ENCODE assay signal across 8 mouse cellular contexts in genomic region chr1:63272741-63273338, GRCm38 (mm10). TPM values are rescaled to one million over a fixed set of nuclear protein-coding genes. Genes with fewer than 3 reads are reported as not detected.
DNase-seq lines count a peak whose midpoint lies in the region; ATAC-seq and TF ChIP-seq lines count a peak whose summit lies in the region.

Zdbf2 (plus strand) TSS chr1:63273265.

- peak within 1 kb of the TSS; percentile 87 for H3K9ac ChIP-seq in forebrain, embryonic 11.5 days (ENCODE audit: low read length)
- H3K9ac ChIP-seq in midbrain, postnatal 0 days (replicated peaks; ENCODE audit: low read length, poor library complexity, severe bottlenecking) = peak within 1 kb of the TSS; percentile 57

- no peak for TF ChIP-seq POLR2A in bone marrow macrophage, adult 2 months (IDR thresholded peaks at IDR 0.05; ENCODE audit: borderline replicate concordance, low read depth, low read length)

- peaks cover 59% of the 10 kb centered on the region for H3K27me3 ChIP-seq in forebrain, embryonic 11.5 days (ENCODE audit: control insufficient read depth, insufficient read depth, low read length)
- H3K27me3 ChIP-seq in midbrain, postnatal 0 days (ENCODE audit: insufficient read depth, low read length) = peaks cover 22% of the 10 kb centered on the region

- H3K4me3 ChIP-seq in bone marrow macrophage, adult 2 months (ENCODE audit: insufficient read depth, low read length) = peak within 1 kb of the TSS; percentile 8; the same call in 1 of the 2 replicates
- peak within 1 kb of the TSS; percentile 63 for H3K4me3 ChIP-seq in forebrain, embryonic 11.5 days (ENCODE audit: low read depth, low read length)
- H3K4me3 ChIP-seq in midbrain, postnatal 0 days (ENCODE audit: low read depth, low read length) = peak within 1 kb of the TSS; percentile 51

- WGBS in forebrain, embryonic 11.5 days = under 1% methylated on average over 48 of the region's 49 CpGs
- WGBS in midbrain, postnatal 0 days = 1% methylated on average over 47 of the region's 49 CpGs

- no peaks in the 10 kb centered on the region for H3K4me1 ChIP-seq in bone marrow macrophage, adult 2 months (ENCODE audit: control insufficient read depth, insufficient read depth, low read length)
- H3K4me1 ChIP-seq in forebrain, embryonic 11.5 days (replicated peaks; ENCODE audit: control insufficient read depth, insufficient read depth, low read length) = peaks cover 5% of the 10 kb centered on the region; the same call in 1 of the 2 replicates
- H3K4me1 ChIP-seq in midbrain, postnatal 0 days (ENCODE audit: insufficient read depth, low read length) = no peaks in the 10 kb centered on the region

- H3K9me3 ChIP-seq in forebrain, embryonic 11.5 days (ENCODE audit: control insufficient read depth, low read length) = no peaks in the 10 kb centered on the region
- no peaks in the 10 kb centered on the region for H3K9me3 ChIP-seq in midbrain, postnatal 0 days (ENCODE audit: low read length)

- peak; percentile 96 for ATAC-seq in forebrain, embryonic 11.5 days (replicated peaks; ENCODE audit: low FRiP score)
- peak; percentile 87 for ATAC-seq in midbrain, postnatal 0 days (ENCODE audit: low FRiP score)

- peak within 1 kb of the TSS; percentile 55 for H3K4me2 ChIP-seq in forebrain, embryonic 11.5 days (ENCODE audit: low read depth, low read length, severe bottlenecking)
- H3K4me2 ChIP-seq in midbrain, postnatal 0 days (ENCODE audit: low read depth, low read length, poor library complexity, severe bottlenecking) = peak within 1 kb of the TSS; percentile 51

- H3K27ac ChIP-seq in bone marrow macrophage, adult 2 months (ENCODE audit: insufficient read depth, low read depth, low read length) = no peak within 1 kb of the TSS
- H3K27ac ChIP-seq in forebrain, embryonic 11.5 days (ENCODE audit: low read depth, low read length) = peak within 1 kb of the TSS; percentile 66
- H3K27ac ChIP-seq in midbrain, postnatal 0 days (ENCODE audit: low read depth, low read length) = peak within 1 kb of the TSS; percentile 77

- no peak for TF ChIP-seq CTCF in bone marrow macrophage, adult 2 months (IDR thresholded peaks at IDR 0.05; ENCODE audit: low read depth, low read length)
- TF ChIP-seq CTCF in midbrain, postnatal 0 days (IDR thresholded peaks at IDR 0.05) = no peak

- H3K36me3 ChIP-seq in forebrain, embryonic 11.5 days (ENCODE audit: control insufficient read depth, insufficient read depth, low read length) = no peaks in the 10 kb centered on the region
- H3K36me3 ChIP-seq in midbrain, postnatal 0 days (ENCODE audit: insufficient read depth, low read length) = no peaks in the 10 kb centered on the region

- DNase-seq in layer of hippocampus, adult 18-20 months (ENCODE audit: low spot score in 2 of 2) = no peak
- no peak for DNase-seq in layer of hippocampus, adult 9-10 months (ENCODE audit: low spot score)
- peak; percentile 90 for DNase-seq in forebrain, embryonic 11.5 days (ENCODE audit: low spot score)
- DNase-seq in layer of hippocampus, postnatal 36 days = no peak
- DNase-seq in midbrain, postnatal 0 days (ENCODE audit: low spot score) = peak; percentile 74
- no peak for DNase-seq in urinary bladder, postnatal 36 days (ENCODE audit: low spot score in 2 of 2)
- DNase-seq in natural killer cell, adult 2 months (ENCODE audit: low spot score in 2 of 2) = no peak

RNA-seq across cellular contexts. Expression of gene Zdbf2, which starts in this region (rescaled TPM):
- total RNA-seq in layer of hippocampus, adult 18-20 months (2021) = 10 to 100 TPM; 19.3 to 19.5 TPM
- polyA plus RNA-seq in bone marrow macrophage, adult 2 months (2012; ENCODE audit: insufficient read depth, insufficient read length, missing spikeins) = 0.08 TPM in 1 of 2 replicates, not detected in the other
- 25.8 and 26.7 TPM in 2 replicates for polyA plus RNA-seq in forebrain, embryonic 11.5 days (2014; fragmentation: Nextera tagmentation; extraction: Ambion mirVana)
- 10 to 100 TPM; 17.9 to 22.2 TPM for total RNA-seq in layer of hippocampus, postnatal 36 days (2021)
- 31.6 and 35.3 TPM in 2 replicates for total RNA-seq in midbrain, postnatal 0 days (2014; rRNA removed)
- 26.7 and 45.9 TPM in 2 replicates for polyA plus RNA-seq in midbrain, postnatal 0 days (2015; fragmentation: Nextera tagmentation; extraction: Ambion mirVana)

Comparison
In these comparisons a context has a peak if more than half of its experiments do, and no peak if none do; other contexts are left out.
1. RNA of gene Zdbf2 (polyA plus RNA-seq): 26.7 to 45.9 TPM in midbrain, postnatal 0 days and 25.8 to 26.7 TPM in forebrain, embryonic 11.5 days; 0.08 TPM in bone marrow macrophage, adult 2 months; every median in the first group is over 10 times any median in the second.
2. DNase-seq: peak in forebrain, embryonic 11.5 days (single experiment) and midbrain, postnatal 0 days (single experiment); none in layer of hippocampus, adult 18-20 months (0 of 2), layer of hippocampus, adult 9-10 months (single experiment), layer of hippocampus, postnatal 36 days (0 of 2), urinary bladder, postnatal 36 days (0 of 2) and natural killer cell, adult 2 months (0 of 2).
3. H3K4me3 ChIP-seq: peak in every context shown above with its lines; median percentile 63 in forebrain, embryonic 11.5 days; 51 in midbrain, postnatal 0 days; 8 in bone marrow macrophage, adult 2 months.